ENCODE assay signal across 14 mouse cellular contexts in genomic region chr6:39470076-39470475, GRCm38 (mm10). TPM values are rescaled to one million over a fixed set of nuclear protein-coding genes. Genes with fewer than 3 reads are reported as not detected.
DNase-seq lines count a peak whose midpoint lies in the region.
"Had no signal": no experiment of that assay in that cellular context is flagged by ENCODE, and none has a peak within 500 bp of the region (broad histone marks: within the 10 kb centered on the region; RNA-seq: fewer than 3 reads in every experiment).

No protein-coding gene starts in this region.

- peak; percentile 26 to 27 for DNase-seq in cerebellum, postnatal 25 days
- DNase-seq in cerebellum, postnatal 4 days (ENCODE audit: low spot score in 2 of 2) = no peak
- peak; percentile 50 for DNase-seq in left cerebral cortex, adult 11 months (ENCODE audit: low spot score)
- no peak for DNase-seq in left cerebral cortex, postnatal 14 days (ENCODE audit: low spot score in 2 of 2)
- DNase-seq in 3134 (ENCODE audit: extremely low read depth, insufficient read length, low spot score) = peak; percentile 14
- peak; percentile 34 for DNase-seq in fat pad, adult 2 months (ENCODE audit: extremely low read depth, low read depth, low spot score)
- DNase-seq in gastrocnemius, postnatal 25 days = no peak
- DNase-seq in heart, adult 11 months = no peak
- DNase-seq: adrenal gland, postnatal 14 days; cerebellum, adult 11 months; gastrocnemius, postnatal 14 days; lung, adult 18-20 months; lung, postnatal 14 days; thymus, postnatal 25 days had no signal

- intact Hi-C loops in left cerebral cortex, postnatal 14 days (cut with DNase I) = no loop called here

RNA-seq across cellular contexts. Expression of gene Mkrn1, which starts 49.8 kb away (rescaled TPM):
- total RNA-seq in left cerebral cortex, postnatal 14 days (2021) = 100 to 1,000 TPM; 161 to 180 TPM
- 10 to 100 TPM; 19.6 to 22.4 TPM for total RNA-seq in gastrocnemius, postnatal 25 days (2021)

Comparison
In these comparisons a context has a peak if more than half of its experiments do, and no peak if none do; other contexts are left out.
1. DNase-seq: peak in cerebellum, postnatal 25 days (2 of 2), left cerebral cortex, adult 11 months (single experiment), 3134 (single experiment) and fat pad, adult 2 months (single experiment); none in cerebellum, postnatal 4 days (0 of 2), left cerebral cortex, postnatal 14 days (0 of 2), gastrocnemius, postnatal 25 days (single experiment) and heart, adult 11 months (single experiment).
2. RNA of gene Mkrn1, which starts 49.8 kb away (total RNA-seq): 161 to 180 TPM in left cerebral cortex, postnatal 14 days; 19.6 to 22.4 TPM in gastrocnemius, postnatal 25 days; every median in the first group is over 4 times any median in the second.